Mouse (Mus musculus): Measurements from ENCODE around the gene Chst10.

The Chst10 gene

DNA sequence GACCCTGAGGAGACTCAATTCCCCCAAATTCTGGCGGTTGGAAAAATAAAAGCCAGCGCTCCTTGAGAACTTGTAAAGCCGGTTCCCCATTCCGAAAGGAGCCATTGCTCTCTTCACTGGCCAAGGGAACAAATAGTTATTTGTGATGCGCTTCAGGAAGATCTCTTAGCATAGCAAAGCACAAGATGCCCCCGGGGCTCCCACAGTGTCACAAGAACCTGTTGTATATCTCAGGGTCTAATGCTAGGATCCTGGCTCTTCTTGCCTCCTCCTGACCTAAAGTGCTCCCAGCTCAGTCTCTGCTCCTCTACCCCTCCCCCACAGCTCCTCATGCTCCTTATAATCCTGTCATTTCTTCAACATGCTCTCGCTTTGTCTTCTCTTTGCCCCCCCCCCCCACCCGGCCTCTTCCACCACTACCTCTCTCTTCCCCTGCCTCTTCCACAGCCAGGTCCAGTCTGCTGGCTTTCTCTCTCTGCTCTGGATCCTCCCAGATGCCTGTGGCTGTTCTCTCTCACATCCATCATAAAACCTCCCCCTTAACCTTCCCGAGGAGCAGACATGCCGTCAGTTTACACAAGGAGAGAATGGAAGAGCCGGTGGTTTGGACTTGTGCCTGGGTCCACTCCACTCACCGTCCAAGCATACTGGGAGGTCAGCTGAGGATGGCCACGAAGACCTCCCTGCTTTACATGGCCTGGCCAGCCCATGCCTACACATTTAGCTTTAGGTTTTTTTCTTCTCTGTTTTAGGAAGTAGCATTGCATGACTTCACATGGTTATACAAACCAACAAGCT lies 28.4 kb downstream of the Chst10 start:
- DNase-seq (ENCODE audit: low spot score in 2 of 2) = no peak

DNA sequence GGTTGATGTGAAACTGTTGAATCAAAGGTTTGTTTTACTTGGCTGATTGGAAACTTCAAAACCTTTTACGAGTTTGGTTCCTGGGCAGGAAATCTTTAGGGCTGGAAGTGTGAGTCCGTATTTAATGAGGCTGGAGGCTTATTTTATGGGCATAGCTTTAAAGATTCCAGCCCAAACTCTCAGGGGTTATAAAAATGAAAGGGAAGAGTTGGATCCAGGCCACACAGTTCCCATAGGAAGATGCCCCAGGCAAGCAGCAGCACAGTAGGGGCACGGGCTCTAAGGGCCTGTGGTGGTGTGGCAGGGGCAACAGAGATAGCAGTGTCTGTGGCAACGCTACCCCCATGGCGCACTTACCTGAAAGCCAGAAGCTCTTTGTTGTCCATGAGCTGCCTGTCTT lies 31.7 kb downstream of the Chst10 start:
- DNase-seq (ENCODE audit: low spot score in 2 of 2) = no peak

- DNase-seq (ENCODE audit: low spot score in 2 of 2) = no peak
Observed at GRCm38 (mm10) chr1:38864341-38864740, 33.6 kb downstream of the Chst10 start.

- DNase-seq (ENCODE audit: low spot score in 2 of 2) = no peak
Observed at GRCm38 (mm10) chr1:38862213-38862612, 35.7 kb downstream of the Chst10 start.

DNA sequence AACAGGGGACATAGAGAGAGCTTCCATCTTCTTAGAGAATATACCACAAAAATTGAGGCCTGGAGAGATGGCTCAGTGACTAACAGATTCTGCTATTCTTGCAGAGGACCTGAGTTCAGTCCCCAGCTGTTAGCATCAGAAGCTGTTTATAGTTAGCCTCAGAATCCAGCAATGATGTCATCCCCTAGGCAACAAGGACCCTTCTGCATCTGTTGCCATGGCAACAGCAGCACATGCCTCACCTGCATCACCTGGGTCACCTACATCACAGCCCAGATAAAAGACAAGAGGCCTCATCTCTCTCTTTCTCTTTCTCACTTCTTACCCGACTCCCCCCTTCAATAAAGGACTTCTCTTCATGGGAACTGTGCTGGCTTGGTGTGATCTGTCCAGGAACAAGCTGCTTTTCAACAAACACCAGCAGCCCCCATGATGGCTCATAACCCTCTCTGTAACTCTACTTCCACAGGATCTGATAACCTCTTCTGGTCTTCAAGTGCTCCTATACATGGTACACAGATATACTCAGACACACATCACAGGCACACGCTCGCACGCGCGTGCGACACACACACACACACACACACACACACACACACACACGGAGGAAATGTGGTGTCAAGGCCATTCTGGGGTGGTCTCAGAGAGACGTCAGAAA lies 37.0 kb downstream of the Chst10 start:
- no peak for DNase-seq (ENCODE audit: low spot score in 2 of 2)

GRCm38 (mm10) chr1:38860207-38860606 lies 37.8 kb downstream of the Chst10 start:
- no peak for DNase-seq (ENCODE audit: low spot score in 2 of 2)

GRCm38 (mm10) chr1:38856196-38856595 lies 41.8 kb downstream of the Chst10 start:
- DNase-seq (ENCODE audit: low spot score in 2 of 2) = no peak

- no peak for DNase-seq (ENCODE audit: low spot score in 2 of 2)
Observed at GRCm38 (mm10) chr1:38852250-38852649, 45.7 kb downstream of the Chst10 start.

GRCm38 (mm10) chr1:38850650-38851049 lies 47.3 kb downstream of the Chst10 start:
- no peak for DNase-seq (ENCODE audit: low spot score in 2 of 2)

DNA sequence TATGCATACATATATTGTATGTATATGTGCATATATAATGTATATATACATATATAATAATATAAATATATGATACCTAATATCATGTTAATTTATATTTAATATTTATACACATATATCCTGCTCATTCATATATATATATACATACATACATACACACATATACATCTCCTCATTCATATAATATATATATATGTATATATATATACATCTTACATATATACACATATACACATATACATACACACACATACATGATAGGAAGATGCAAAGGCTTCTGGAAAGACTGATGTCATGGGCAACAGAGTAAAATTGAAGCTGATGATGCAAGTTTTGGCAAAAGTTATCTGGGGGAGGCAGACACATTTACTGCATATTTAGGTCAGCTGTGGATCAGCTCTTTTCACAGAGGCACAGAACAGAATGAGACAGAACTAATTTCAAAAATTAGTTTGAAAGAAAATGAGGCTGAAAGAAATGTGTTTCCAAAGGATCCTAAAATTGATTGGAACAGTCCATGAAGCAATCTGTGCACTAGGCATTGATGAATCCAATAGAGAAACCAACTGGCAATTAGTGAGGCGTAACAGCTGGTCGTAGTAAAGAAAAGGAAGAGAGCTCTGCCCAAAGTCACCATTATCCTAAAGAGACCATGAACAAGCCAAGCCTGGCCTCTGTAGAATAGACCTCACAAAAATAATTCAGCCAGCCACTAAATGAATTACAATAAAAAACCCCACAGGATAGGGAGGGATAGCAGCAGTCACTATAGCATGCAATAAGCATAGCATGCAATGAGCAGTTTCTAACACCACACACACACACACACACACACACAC lies 49.3 kb downstream of the Chst10 start:
- DNase-seq (ENCODE audit: low spot score in 2 of 2) = no peak

GRCm38 (mm10) chr1:38847975-38848374 lies 50.0 kb downstream of the Chst10 start:
- no peak for DNase-seq (ENCODE audit: low spot score in 2 of 2)

- no peak for DNase-seq (ENCODE audit: low spot score in 2 of 2)
Observed at GRCm38 (mm10) chr1:38843275-38843674, 54.7 kb downstream of the Chst10 start.

GRCm38 (mm10) chr1:38842861-38843260 lies 55.1 kb downstream of the Chst10 start:
- no peak for DNase-seq (ENCODE audit: low spot score in 2 of 2)

GRCm38 (mm10) chr1:38839944-38840343 lies 58.0 kb downstream of the Chst10 start:
- no peak for DNase-seq (ENCODE audit: low spot score in 2 of 2)

DNA sequence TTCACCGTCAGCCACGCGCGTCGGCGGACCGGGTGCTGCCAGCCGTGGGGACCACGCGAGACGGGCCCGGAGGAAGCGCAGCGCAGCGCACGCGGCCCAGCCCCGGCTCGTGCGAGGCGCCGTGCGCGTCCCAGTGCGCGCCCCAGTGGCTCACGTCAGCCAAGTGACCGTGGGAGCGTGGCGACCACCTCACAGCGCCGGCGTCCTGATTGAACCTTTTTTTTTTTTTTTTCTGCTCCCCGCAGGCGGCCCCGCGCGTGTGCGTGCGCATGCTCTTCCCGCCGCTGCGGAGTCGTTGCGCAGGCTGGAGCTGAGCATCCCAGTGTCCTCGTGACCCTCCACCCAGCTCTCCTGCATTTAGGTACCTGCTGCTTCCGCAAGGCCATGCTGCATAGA lies 61.5 kb downstream of the Chst10 start, which contains the start of gene Lonrf2:
TSS of gene Lonrf2 (minus strand) at position 235 of the 396 bp plus-strand sequence.
- no peak for DNase-seq (ENCODE audit: low spot score in 2 of 2)

DNA sequence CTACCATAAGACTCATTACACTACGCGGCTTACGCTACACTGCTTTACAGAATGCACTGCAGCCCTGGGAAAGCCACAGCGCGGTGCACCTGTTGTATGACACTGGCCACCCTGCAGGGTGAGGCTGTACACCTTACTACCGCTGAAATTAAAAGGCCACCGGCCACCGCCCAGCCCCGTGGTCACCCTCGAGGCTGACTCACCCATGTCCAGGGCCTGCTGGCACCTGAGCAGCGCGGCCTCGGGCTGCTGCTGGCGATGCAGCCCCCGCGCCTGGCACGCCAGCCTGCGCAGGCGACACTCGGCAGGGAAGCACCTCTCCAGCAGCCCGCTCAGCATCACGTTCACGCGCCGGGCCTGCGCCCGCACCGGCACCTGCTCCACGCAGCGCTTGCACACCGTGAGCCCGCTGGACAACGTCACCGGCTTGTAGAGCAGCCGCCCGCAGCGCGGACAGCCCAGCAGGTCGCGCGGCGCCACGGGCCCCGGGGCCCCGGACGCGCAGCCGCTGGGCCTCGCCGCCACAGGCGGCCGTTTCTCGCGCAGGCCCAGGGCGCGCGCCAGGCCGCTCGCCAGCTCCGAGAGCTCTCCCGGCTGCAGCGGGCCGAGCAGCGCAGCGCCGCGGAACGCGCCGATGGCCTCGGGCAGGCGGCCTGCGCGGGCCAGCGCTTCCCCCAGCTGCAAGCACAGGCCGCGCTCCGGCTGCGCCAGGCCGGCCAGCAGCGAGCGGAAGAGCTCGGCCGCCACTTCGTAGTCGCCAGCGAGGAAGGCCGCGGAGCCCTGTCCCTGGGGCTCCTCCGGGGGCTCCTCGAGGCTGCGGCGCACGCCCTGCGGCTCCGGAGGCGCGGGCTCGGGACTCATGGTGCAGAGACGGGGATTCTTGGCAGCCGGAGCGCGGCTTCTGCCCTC lies 62.1 kb downstream of the Chst10 start:
- no peak for DNase-seq (ENCODE audit: low spot score in 2 of 2)

DNA sequence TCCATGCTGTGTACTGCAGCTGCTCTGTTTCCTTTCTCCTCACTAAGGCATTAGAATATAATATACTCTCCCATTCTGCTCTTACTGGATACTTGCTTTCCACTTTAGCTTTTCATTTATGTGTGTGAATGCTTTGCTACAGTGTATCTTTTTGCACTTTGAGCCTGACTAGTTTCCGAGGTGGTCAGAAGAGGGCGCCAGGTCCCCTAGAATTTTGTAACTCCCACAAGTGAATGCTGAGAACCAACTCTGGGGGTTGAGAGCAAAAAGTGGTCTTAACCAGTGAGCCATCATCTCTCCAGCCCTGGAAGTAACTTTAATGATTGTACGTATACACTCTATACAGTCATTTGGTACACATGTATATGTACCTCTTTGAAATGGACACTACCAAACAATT lies 63.1 kb downstream of the Chst10 start:
- no peak for DNase-seq (ENCODE audit: low spot score in 2 of 2)

GRCm38 (mm10) chr1:38824926-38825325 lies 73.0 kb downstream of the Chst10 start:
- DNase-seq (ENCODE audit: low spot score in 2 of 2) = no peak

GRCm38 (mm10) chr1:38823851-38824250 lies 74.1 kb downstream of the Chst10 start:
- no peak for DNase-seq (ENCODE audit: low spot score in 2 of 2)

DNA sequence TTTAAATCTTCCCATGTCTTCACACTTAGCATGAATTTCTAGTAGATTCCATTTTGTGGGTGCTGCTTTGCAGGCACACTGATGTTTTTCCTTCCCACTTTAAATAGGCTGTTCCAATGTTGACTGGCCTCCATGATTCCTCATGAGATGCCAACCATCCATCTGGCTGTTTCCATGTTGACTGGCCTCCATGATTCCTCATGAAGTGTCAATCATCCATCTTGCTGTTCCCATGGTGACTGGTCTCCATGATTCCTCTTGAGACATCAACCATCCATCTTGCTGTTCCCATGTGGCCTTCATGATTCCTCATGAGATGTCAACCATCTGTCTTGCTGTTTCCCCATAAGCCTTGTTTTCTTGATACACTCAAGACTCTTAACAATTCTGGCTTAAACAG lies 78.3 kb downstream of the Chst10 start:
- no peak for DNase-seq (ENCODE audit: low spot score in 2 of 2)

DNA sequence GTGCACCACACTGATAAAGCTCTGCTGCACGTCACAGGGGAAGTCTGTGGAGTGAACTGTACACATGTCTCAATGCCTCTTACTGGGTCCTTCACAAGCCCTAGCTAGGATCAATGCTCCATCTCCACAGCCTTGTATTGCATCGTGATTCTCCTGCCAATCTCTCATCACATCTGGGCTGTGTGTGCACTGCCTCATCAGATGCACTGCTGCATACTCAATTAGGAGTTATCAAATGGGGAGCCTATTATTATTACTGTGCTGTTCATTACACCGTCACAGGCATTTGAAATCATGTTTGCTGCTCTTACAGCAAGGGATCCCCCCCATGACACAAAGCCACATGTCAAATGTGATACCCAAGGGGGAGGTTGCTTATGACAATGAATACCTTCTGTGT lies 80.3 kb downstream of the Chst10 start:
- DNase-seq (ENCODE audit: low spot score in 2 of 2) = no peak

Data from spleen, postnatal 36 days (tissue).